Mouse (Mus musculus): ENCODE results near the gene Ldlrap1.

DNA sequence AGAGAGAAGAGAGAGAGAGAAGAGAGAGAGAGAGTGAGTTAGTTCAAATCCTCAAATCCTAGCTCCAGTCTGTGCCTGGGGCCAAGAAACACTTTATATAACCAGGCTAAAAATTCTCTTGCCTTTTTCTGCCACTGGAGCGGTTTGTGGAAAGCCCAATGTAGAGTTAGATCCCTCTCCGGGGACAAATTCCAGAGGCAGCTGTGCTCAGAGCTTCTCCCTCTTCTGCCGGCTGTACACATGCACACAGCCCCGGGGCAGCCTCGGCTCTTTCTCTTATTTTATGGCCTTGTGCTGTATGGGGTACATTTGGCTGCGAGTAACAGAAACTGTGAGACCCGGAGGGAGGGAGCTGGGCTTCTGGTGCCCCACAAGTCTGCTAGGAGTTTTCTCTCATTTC lies 31.7 kb downstream of the Ldlrap1 start:
- TF ChIP-seq CTCF (IDR thresholded peaks at IDR 0.05; ENCODE audit: control insufficient read depth, insufficient read depth, low read length) (no peak), POLR2A (IDR thresholded peaks at IDR 0.05; ENCODE audit: borderline replicate concordance, control insufficient read depth, low read depth, low read length) (no peak)
